Mouse (Mus musculus): Measurements from ENCODE around the gene Tbx10.

DNA sequence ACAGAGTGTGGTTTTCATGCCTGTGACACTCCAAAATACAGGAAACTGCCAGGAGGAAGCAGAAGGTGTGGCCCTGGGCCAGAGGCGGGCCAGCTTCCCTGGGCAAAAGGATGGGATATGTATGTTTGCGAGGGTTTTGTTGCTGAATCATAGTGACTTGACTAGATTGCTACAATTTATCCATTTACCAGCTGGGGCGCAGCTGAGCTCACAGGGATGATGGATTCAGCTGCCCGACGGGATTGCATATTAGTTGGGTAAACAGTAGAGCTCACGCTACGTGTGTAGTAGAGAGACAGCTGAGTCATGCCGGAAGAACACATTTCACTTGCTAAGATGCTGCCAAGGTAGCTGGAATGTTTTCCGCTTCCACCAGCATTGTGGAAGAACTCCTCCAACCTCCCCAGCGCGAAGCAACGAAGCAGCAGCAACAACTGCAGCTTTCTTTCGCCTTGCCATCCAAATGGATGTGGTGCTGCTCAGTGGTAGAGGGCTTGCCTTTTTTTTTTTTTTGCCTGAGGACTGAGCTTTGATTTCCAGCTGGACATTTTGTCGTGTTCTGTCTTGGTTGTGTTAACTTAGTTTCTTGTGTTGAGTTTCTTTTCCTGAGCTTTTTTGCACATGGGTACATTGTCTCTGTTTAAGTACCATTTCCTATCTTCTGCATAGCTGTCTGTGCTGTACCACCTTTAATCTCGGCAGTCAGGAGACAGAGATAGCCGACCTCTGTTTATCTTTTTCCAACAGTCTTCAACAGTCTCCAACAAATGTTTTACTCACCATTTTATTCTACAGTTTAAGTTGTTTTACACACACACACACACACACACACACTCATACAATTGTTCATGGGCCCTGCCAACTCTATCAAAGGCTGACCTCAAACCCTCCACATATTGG, 53.7 kb downstream of the Tbx10 start, which contains the start of gene Gstp2:
- no peak for TF ChIP-seq CTCF (conservative IDR thresholded peaks at IDR 0.05; ENCODE audit: low read length)
- no peak for TF ChIP-seq POU5F1 (IDR thresholded peaks at IDR 0.05; ENCODE audit: borderline replicate concordance, low read length)

All from E14TG2a.4 (cell line).